26 mouse cellular contexts compared by ENCODE assay signal in genomic region chr11:117612885-117613284, GRCm38 (mm10).
"Had no signal": no experiment of that assay in that cellular context is flagged by ENCODE, and none has a peak within 500 bp of the region (broad histone marks: within the 10 kb centered on the region; RNA-seq: fewer than 3 reads in every experiment).

No protein-coding gene starts in this region.

- H3K4me3 ChIP-seq: gastrocnemius, adult 2 months; heart, embryonic 10.5 days; heart, embryonic 12.5 days; hindbrain, embryonic 10.5 days; hindbrain, embryonic 12.5 days; intestine, embryonic 15.5 days; left cerebral cortex, adult 2 months; limb, embryonic 10.5 days; limb, embryonic 12.5 days; liver, embryonic 13.5 days; liver, embryonic 15.5 days had no signal

- H3K27ac ChIP-seq: gastrocnemius, adult 2 months; heart, embryonic 10.5 days; hindbrain, embryonic 10.5 days; hindbrain, embryonic 12.5 days; hindbrain, embryonic 14.5 days; intestine, embryonic 15.5 days; left cerebral cortex, adult 2 months; limb, embryonic 10.5 days; limb, embryonic 12.5 days; liver, embryonic 13.5 days; liver, embryonic 15.5 days had no signal

- ATAC-seq: hindbrain, embryonic 16.5 days; inflammation-experienced regulatory T-cells, adult 6 months; intestine, embryonic 15.5 days; intestine, postnatal 0 days had no signal

- H3K4me2 ChIP-seq: heart, embryonic 12.5 days; hindbrain, embryonic 12.5 days; hindbrain, embryonic 14.5 days; intestine, embryonic 15.5 days; limb, embryonic 12.5 days; liver, embryonic 11.5 days; liver, embryonic 13.5 days; liver, embryonic 15.5 days had no signal

- H3K9me3 ChIP-seq: heart, embryonic 10.5 days; heart, embryonic 12.5 days; hindbrain, embryonic 10.5 days; hindbrain, embryonic 12.5 days; intestine, embryonic 15.5 days; limb, embryonic 10.5 days; limb, embryonic 12.5 days; liver, embryonic 13.5 days; liver, embryonic 15.5 days had no signal

- H3K9ac ChIP-seq: heart, embryonic 12.5 days; hindbrain, embryonic 12.5 days; hindbrain, embryonic 14.5 days; intestine, embryonic 15.5 days; limb, embryonic 12.5 days; liver, embryonic 13.5 days; liver, embryonic 15.5 days had no signal

- H3K4me1 ChIP-seq: liver, embryonic 15.5 days had no signal

- H3K36me3 ChIP-seq: heart, embryonic 10.5 days; heart, embryonic 12.5 days; hindbrain, embryonic 10.5 days; hindbrain, embryonic 12.5 days; intestine, embryonic 15.5 days; limb, embryonic 10.5 days; limb, embryonic 12.5 days; liver, embryonic 13.5 days; liver, embryonic 15.5 days had no signal

- DNase-seq: gastrocnemius, adult 2 months; gastrocnemius, postnatal 10 days; gastrocnemius, postnatal 25 days; heart, postnatal 10 days; heart, postnatal 4 days; kidney, adult 18-20 months; kidney, adult 8-10 months; kidney, postnatal 10 days; kidney, postnatal 25 days; kidney, postnatal 4 days; liver; liver, embryonic 13.5 days had no signal
